8 mouse cellular contexts compared by ENCODE assay signal in genomic region chr7:45367020-45367880, GRCm38 (mm10). TPM values are rescaled to one million over a fixed set of nuclear protein-coding genes. Genes with fewer than 3 reads are reported as not detected.
A peak's percentile ranks its signal among the peaks of the same experiment; 100 is the strongest.
DNase-seq lines count a peak whose midpoint lies in the region; ATAC-seq lines count a peak whose summit lies in the region.

No protein-coding gene starts in this region.

- peak overlapping the region; percentile 79 for H3K4me3 ChIP-seq in hindbrain, embryonic 13.5 days

- H3K4me1 ChIP-seq in hindbrain, embryonic 13.5 days (replicated peaks) = peaks cover 58% of the 10 kb centered on the region

- peak overlapping the region; percentile 92 for H3K27ac ChIP-seq in hindbrain, embryonic 13.5 days

- H3K9ac ChIP-seq in hindbrain, embryonic 13.5 days = peak overlapping the region; percentile 96

- H3K4me2 ChIP-seq in hindbrain, embryonic 13.5 days = peak overlapping the region; percentile 87

- H3K27me3 ChIP-seq in hindbrain, embryonic 13.5 days = peaks cover 47% of the 10 kb centered on the region

- peak; percentile 98 for DNase-seq in NIH3T3 (ENCODE audit: low read depth)
- DNase-seq in cerebellum, postnatal 10 days = peak; percentile 99
- DNase-seq in frontal cortex, postnatal 14 days (ENCODE audit: low spot score in 2 of 2) = peak; percentile 98
- DNase-seq in layer of hippocampus, postnatal 25 days (ENCODE audit: extremely low spot score in 1 of 2, low spot score in 1 of 2) = peak; percentile 95 to 98
- peak; percentile 96 for DNase-seq in lung, postnatal 25 days (ENCODE audit: low spot score)
- peak; percentile 97 for DNase-seq in retina, embryonic 14.5 days (ENCODE audit: low spot score)
- peak; percentile 99 for DNase-seq in thymus, postnatal 4 days

- H3K36me3 ChIP-seq in hindbrain, embryonic 13.5 days = peaks cover 6% of the 10 kb centered on the region

- H3K9me3 ChIP-seq in hindbrain, embryonic 13.5 days = no peaks in the 10 kb centered on the region

- peak; percentile 85 for ATAC-seq in hindbrain, embryonic 13.5 days (ENCODE audit: low FRiP score)

- under 1% methylated on average over 70 of the region's 70 CpGs for whole genome bisulfite sequencing in hindbrain, embryonic 13.5 days

RNA-seq across cellular contexts. Expression of gene Ppfia3, which starts 0.4 kb away (rescaled TPM):
- polyA plus RNA-seq in hindbrain, embryonic 13.5 days (2015; fragmentation: Nextera tagmentation; extraction: Ambion mirVana) = 19.9 and 20.7 TPM in 2 replicates
- 100 to 1,000 TPM; 129 to 134 TPM for total RNA-seq in layer of hippocampus, postnatal 25 days (2021)

RNA-seq across cellular contexts. Expression of gene Lin7b, which starts 3.1 kb away (rescaled TPM):
- polyA plus RNA-seq in hindbrain, embryonic 13.5 days (2015; fragmentation: Nextera tagmentation; extraction: Ambion mirVana) = 12.5 and 13.4 TPM in 2 replicates
- total RNA-seq in layer of hippocampus, postnatal 25 days (2021) = 100 to 1,000 TPM; 151 to 155 TPM

RNA-seq across cellular contexts. Expression of gene Snrnp70, which starts 28.3 kb away (rescaled TPM):
- polyA plus RNA-seq in hindbrain, embryonic 13.5 days (2015; fragmentation: Nextera tagmentation; extraction: Ambion mirVana) = 205 and 215 TPM in 2 replicates
- 100 to 1,000 TPM; 288 to 443 TPM for total RNA-seq in layer of hippocampus, postnatal 25 days (2021)

RNA-seq across cellular contexts. Expression of gene Hrc, which starts 32.2 kb away (rescaled TPM):
- polyA plus RNA-seq in hindbrain, embryonic 13.5 days (2015; fragmentation: Nextera tagmentation; extraction: Ambion mirVana) = 0.31 TPM in 2 replicates
- under 1 TPM in 1 of 2 experiments, not detected in 1; 0.17 TPM for total RNA-seq in layer of hippocampus, postnatal 25 days (2021)

RNA-seq across cellular contexts. Expression of gene Trpm4, which starts 33.7 kb away (rescaled TPM):
- polyA plus RNA-seq in hindbrain, embryonic 13.5 days (2015; fragmentation: Nextera tagmentation; extraction: Ambion mirVana) = 7.3 and 8.9 TPM in 2 replicates
- 10 to 100 TPM; 14.1 to 18.5 TPM for total RNA-seq in layer of hippocampus, postnatal 25 days (2021)

Comparison
In these comparisons a context has a peak if more than half of its experiments do, and no peak if none do; other contexts are left out.
1. Peak in every context shown above with its lines: DNase-seq, ATAC-seq, H3K4me3 ChIP-seq and H3K27ac ChIP-seq.